Mouse (Mus musculus): ENCODE measurements around the gene Hspa1b. TPM values are rescaled to one million over a fixed set of nuclear protein-coding genes. Genes with fewer than 3 reads are reported as not detected.
"Not testable (repeated sequence)": the region's sequence is repeated elsewhere in the genome, so short reads cannot be mapped to it uniquely, and the experiment has no call there.

The Hspa1b gene
- 100 to 1,000 TPM in 1 of 2 experiments, 10 to 100 TPM in 1; 80.1 to 206 TPM for total RNA-seq (2021)
- long read RNA-seq, experiment 1, transcript Hspa1b-201 (1 exons, 2,803 nt) = major isoform, 140 of 140 reads
- long read RNA-seq, experiment 1, partial matches to known transcripts = 0 of 140 reads
- long read RNA-seq, experiment 1, other reads (novel, unspliced or antisense) = 0 of 140 reads
- long read RNA-seq, experiment 2, transcript Hspa1b-201 (1 exons, 2,803 nt) = major isoform, 14 of 14 reads
- long read RNA-seq, experiment 2, partial matches to known transcripts = 0 of 14 reads
- long read RNA-seq, experiment 2, other reads (novel, unspliced or antisense) = 0 of 14 reads

- peak; percentile 84 to 88 for DNase-seq
Observed at GRCm38 (mm10) chr17:34959130-34959778, at the start of gene Hspa1b. Gene Hspa1b (minus strand): TSS chr17:34959238.

DNA sequence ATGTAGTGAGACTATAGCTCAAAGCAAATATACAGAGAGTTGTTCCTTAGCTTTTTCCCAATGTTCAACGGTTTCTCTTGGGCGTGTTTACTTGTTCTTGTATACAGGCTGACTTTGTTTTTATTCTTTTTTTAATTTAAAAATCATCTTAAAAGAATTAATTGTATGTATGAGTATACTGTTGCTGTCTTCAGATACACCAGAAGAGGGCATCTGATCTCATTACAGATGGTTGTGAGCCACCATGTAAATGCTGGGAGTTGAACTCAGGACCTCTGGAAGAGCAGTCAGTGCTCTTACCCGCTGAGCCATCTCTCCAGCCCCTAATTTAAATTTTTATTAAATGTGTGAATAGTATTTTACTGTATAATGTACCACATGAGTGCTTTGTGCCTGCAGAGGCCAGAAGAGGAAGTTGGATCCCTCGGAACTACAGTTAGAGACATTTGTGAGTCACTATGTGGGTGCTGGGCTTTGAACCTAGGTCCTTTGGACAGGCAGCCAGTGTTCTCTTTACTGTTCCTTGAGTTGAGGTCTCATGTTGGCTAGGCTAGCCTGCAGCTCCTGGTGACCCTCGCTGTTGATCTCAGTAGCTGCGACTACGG, 48.5 kb upstream of the Hspa1b start:
- no peak for DNase-seq

- DNase-seq = not testable (repeated sequence)
Observed at GRCm38 (mm10) chr17:35005902-35006301, 46.9 kb upstream of the Hspa1b start.

DNA sequence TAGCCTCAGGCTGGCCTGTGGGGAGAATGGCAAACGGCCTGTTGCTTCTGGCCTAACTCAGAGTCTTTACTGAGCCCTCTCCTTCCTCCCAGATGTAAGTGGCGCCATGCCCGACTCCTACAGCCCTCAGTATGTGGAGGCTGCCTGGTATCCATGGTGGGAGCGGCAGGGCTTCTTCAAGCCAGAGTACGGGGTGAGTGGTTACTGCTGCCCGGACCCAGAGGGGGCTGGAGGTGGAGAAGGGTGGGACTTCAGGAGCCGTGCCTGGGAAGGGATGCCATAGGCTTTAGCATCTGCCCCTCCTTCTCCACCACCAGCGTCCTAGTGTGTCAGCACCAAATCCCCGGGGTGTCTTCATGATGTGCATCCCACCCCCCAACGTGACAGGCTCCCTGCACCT, 46.1 kb upstream of the Hspa1b start:
- no peak for DNase-seq

GRCm38 (mm10) chr17:35004075-35004717, 45.2 kb upstream of the Hspa1b start:
- no peak for DNase-seq

DNA sequence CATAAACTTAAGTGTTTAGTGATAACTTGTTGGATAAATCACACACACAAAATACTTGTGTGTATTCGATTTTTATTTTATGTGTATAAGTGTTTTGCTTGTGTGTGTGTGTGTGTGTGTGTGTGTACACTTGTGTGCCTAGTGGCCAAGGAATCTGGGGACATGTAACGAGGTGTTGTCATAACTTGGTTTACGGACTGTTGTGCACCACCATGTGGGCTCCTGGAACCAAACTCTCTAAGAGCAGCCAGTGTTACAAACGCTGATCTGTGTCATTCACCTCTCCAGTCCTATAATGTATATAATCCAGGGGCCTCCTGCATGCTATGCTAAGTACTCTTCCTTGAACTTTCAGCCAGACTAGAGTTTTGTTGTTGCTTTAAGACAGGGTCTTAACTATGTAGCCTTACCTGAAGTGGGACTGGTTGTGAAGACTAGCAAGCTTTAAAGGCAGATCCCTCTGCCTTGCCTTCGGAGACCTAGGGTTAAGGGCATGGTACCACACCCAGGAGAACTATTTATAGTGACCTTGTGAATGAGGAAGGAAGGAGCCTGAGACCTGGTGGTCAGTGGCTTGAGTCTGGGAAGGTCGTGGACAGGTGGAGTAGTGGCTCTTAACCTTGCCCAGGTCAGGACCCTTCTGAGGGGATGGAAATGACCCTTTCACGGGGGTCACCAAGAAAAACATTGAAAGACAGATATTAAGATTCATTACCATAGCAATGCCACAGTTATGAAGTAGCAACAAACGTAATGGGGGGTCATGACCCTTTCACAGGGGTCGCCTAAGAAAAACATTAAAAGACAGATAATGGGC, 44.2 kb upstream of the Hspa1b start:
- DNase-seq = no peak

GRCm38 (mm10) chr17:35002153-35002865, 43.3 kb upstream of the Hspa1b start:
- DNase-seq = no peak

- DNase-seq = no peak
Observed at GRCm38 (mm10) chr17:35001452-35002152, 42.6 kb upstream of the Hspa1b start.

GRCm38 (mm10) chr17:35000717-35001451, 41.8 kb upstream of the Hspa1b start, which contains the start of gene Vars:
Gene Vars (plus strand): TSS chr17:35000987.
- DNase-seq = peak; percentile 91 to 93

DNA sequence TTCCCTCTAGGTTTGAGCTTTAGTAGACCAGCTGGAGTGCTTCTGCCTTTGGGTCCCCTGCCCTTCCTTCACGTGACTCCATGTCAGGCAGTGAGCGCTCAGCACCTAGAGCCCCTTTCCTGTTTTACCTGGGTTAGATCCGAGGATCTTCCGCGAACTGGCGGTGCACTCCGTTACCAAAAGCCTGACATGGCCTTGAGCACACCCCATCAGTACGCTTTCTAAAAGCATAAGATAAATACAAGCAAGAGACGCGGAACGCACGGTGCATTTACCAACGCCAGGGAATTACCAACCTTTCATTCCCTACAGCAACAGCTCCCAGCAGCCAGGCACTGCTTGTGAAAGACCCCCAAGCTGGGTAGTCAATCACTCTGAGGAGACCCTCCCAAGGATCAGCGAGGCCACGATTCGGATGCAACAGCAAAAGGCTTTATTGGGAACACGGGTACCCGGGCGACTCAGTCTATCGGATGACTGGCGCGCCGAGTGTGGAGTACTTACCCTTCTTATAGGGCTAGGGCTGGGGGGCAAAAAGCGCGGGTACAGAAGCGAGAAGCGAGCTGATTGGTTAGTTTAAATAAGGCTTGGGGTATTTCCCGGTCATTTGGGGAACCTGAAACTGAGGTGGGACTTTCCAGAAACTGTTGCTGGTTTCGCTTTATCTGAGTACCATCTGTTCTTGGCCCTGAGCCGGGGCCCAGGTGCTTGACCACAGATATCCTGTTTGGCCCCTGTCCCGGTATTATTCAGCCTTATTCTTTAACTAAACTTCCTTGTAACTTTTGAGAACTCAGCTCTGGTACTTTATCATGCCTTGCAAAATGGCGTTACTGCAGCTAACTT, 41.1 kb upstream of the Hspa1b start:
- DNase-seq = not testable (repeated sequence)

- DNase-seq = no peak
Observed at GRCm38 (mm10) chr17:34998526-34999430, 39.7 kb upstream of the Hspa1b start.

DNA sequence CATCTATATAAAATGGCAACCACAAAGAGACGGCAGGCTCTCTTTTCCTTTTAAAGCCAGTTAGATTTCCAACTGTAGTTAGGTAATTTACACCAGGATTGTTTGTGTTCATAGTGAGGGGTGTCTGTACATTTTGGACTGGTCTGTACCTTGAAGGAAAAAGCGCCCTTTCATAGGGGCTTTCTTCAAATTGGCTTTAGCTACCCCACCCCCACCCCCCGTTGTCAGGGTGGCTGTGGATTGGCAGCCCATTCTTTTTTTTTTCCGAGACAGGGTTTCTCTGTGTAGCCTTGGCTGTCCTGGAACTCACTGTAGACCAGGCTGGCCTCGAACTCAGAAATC, 38.1 kb upstream of the Hspa1b start:
- no peak for DNase-seq

DNA sequence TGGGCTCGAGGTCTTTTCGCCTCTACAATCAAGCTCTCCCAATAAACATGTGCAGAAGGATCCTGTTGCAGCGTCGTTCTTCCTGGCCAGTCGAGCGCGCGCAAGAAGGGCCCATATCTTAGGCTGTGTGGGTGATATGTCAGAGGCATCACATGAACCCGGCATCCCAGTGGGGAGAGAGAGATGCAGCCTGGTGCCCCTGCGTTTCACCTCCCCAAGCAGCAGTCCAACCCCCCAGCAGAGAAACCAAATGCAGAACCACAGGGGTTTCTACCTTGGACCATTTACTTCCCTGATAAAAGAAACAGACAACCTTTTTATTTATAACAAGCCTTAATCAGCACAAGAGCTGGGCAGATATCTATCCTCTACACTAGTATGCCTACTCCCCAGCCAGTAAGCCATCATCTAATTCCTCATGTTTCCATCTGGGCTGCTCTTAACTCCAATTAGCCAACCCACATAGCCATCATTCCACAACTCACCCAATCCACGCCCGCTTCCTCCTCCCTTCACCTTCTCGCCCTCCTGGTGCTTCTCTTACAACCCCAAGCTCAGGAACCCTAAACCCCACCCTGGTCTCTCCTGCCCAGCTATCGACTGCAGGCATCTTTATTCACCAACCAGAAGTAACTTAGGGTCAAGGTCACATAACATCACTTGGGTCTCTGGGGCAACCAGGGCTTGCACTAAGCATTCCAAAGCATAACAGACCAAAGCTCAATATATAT, 37.5 kb upstream of the Hspa1b start:
- no peak for DNase-seq

- not testable (repeated sequence) for DNase-seq
Observed at GRCm38 (mm10) chr17:34995927-34996326, 36.9 kb upstream of the Hspa1b start.

GRCm38 (mm10) chr17:34995192-34995591, 36.2 kb upstream of the Hspa1b start:
- not testable (repeated sequence) for DNase-seq

DNA sequence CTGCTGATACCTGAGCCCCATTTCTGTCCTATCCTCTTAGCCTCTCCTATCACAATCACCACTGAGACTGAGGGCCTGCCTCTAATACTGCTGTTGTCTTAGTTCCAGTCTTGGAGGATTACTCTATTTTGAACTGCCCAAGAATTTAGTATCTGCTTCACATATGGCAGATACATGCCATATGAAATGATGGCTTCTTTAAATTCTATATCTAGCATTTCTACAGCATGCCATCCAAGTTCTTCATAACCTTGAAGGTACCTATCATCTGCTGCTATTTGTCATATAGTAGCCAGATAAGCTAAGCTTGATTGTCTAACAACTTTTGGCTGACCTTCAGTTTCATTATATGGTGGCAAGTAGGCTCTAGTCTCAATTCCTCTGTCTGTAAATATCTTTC, 35.7 kb upstream of the Hspa1b start:
- no peak for DNase-seq

- no peak for DNase-seq
Observed at GRCm38 (mm10) chr17:34984218-34984617, 25.2 kb upstream of the Hspa1b start.
